Mouse (Mus musculus) liver, embryonic 14.5 days (tissue): ENCODE measurements around the gene Ephb1.

Experiments used
- CTCF ChIP-seq: IDR thresholded peaks from 2 replicates; pipeline ENCODE4 v1.5.1; 2016; ENCODE audit warnings: antibody characterized with exemption, low read depth, control low read depth
- EP300 ChIP-seq: IDR thresholded peaks from 2 replicates; pipeline ENCODE4 v1.6.1; 2016; ENCODE audit warnings: antibody characterized with exemption, low read depth

- TF ChIP-seq EP300 (no peak), CTCF (no peak)
Measured at GRCm38 (mm10) chr9:102196856-102197255, 157.6 kb downstream of the Ephb1 start.
